In genomic region chr6:31453735-31454134, GRCm38 (mm10) we compare ENCODE assay signal across 9 mouse cellular contexts. TPM values are rescaled to one million over a fixed set of nuclear protein-coding genes. Genes with fewer than 3 reads are reported as not detected.
A peak's percentile ranks its signal among the peaks of the same experiment; 100 is the strongest.
DNase-seq lines count a peak whose midpoint lies in the region.
"Had no signal": no experiment of that assay in that cellular context is flagged by ENCODE, and none has a peak within 500 bp of the region (broad histone marks: within the 10 kb centered on the region; RNA-seq: fewer than 3 reads in every experiment).

No protein-coding gene starts in this region.

- peaks cover 2% of the 10 kb centered on the region; the same call in 1 of the 2 replicates for H3K4me1 ChIP-seq in heart, embryonic 10.5 days
- H3K4me1 ChIP-seq: neural tube, embryonic 13.5 days had no signal

- H3K9me3 ChIP-seq in heart, embryonic 10.5 days = no peaks in the 10 kb centered on the region
- H3K9me3 ChIP-seq: neural tube, embryonic 13.5 days had no signal

- H3K4me3 ChIP-seq in heart, embryonic 10.5 days = no peak overlapping the region
- H3K4me3 ChIP-seq: neural tube, embryonic 13.5 days had no signal

- H3K36me3 ChIP-seq in heart, embryonic 10.5 days = peaks cover 34% of the 10 kb centered on the region

- DNase-seq in heart, adult 8-10 months (ENCODE audit: low spot score) = peak; percentile 70
- no peak for DNase-seq in heart, embryonic 10.5 days (ENCODE audit: low spot score)
- peak; percentile 23 for DNase-seq in right cerebral cortex, adult 18-20 months
- DNase-seq in right cerebral cortex, postnatal 25 days = no peak
- DNase-seq in brain, adult 2 months (ENCODE audit: low read depth, low spot score) = peak; percentile 71
- DNase-seq in large intestine, adult 2 months (ENCODE audit: low read depth, low spot score) = peak; percentile 8
- DNase-seq in telencephalon, adult 2 months (ENCODE audit: low read depth, low spot score) = peak; percentile 13
- DNase-seq in urinary bladder, adult 2 months (ENCODE audit: low spot score) = no peak

- H3K27ac ChIP-seq in heart, embryonic 10.5 days = no peak overlapping the region
- H3K27ac ChIP-seq: neural tube, embryonic 13.5 days had no signal

- H3K27me3 ChIP-seq in heart, embryonic 10.5 days (ENCODE audit: insufficient read depth, poor library complexity, severe bottlenecking) = no peaks in the 10 kb centered on the region
- H3K27me3 ChIP-seq: neural tube, embryonic 13.5 days had no signal

RNA-seq across cellular contexts. Expression of gene Mkln1, which starts 55.2 kb away (rescaled TPM):
- 100 to 1,000 TPM; 145 to 175 (median 158) TPM for total RNA-seq in heart, adult 8-10 months (2022)
- 210 and 228 TPM in 2 replicates for polyA plus RNA-seq in heart, embryonic 10.5 days (2016; fragmentation: Nextera tagmentation; extraction: Ambion mirVana)
- polyA plus RNA-seq in large intestine, adult 2 months (2012; rRNA removed) = 29.6 and 31.9 TPM in 2 replicates
- 84.9 and 100.0 TPM in 2 replicates for polyA plus RNA-seq in urinary bladder, adult 2 months (2012; rRNA removed)

Comparison
In these comparisons a context has a peak if more than half of its experiments do, and no peak if none do; other contexts are left out.
1. DNase-seq: peak in heart, adult 8-10 months (single experiment), right cerebral cortex, adult 18-20 months (single experiment), brain, adult 2 months (single experiment), large intestine, adult 2 months (single experiment) and telencephalon, adult 2 months (single experiment); none in heart, embryonic 10.5 days (single experiment), right cerebral cortex, postnatal 25 days (single experiment) and urinary bladder, adult 2 months (single experiment).